Mouse (Mus musculus): Measurements from ENCODE around the gene Pard3b. TPM values are rescaled to one million over a fixed set of nuclear protein-coding genes. Genes with fewer than 3 reads are reported as not detected.

Gene Pard3b
- total and polyA plus RNA-seq, 2 experiments, result 0.50 to 3.0 TPM

GRCm38 (mm10) chr1:62278586-62278985 lies 640.0 kb downstream of the Pard3b start:
- Histone ChIP-seq H3K27ac (replicated peaks; ENCODE audit: insufficient read depth, low read depth, low read length) (no peak overlapping the region), H3K4me3 (ENCODE audit: insufficient read depth, low read depth, low read length) (no peak overlapping the region), H3K79me2 (ENCODE audit: control insufficient read depth, insufficient read depth, low read length) (no peaks in the 10 kb centered on the region), H3K4me1 (ENCODE audit: control insufficient read depth, insufficient read depth, low read length) (no peaks in the 10 kb centered on the region), H3K9ac (ENCODE audit: low read depth, low read length) (no peak overlapping the region), H3K27me3 (ENCODE audit: control insufficient read depth, insufficient read depth, low read length) (no peaks in the 10 kb centered on the region), H3K36me3 (ENCODE audit: control insufficient read depth, insufficient read depth, low read length) (no peaks in the 10 kb centered on the region)
- WGBS, result 86% methylated on average over 1 of the region's 1 CpGs
- no peak for DNase-seq (ENCODE audit: extremely low read depth, low read depth, low spot score)
- TF ChIP-seq POLR2A (IDR thresholded peaks at IDR 0.05; ENCODE audit: extremely low read depth, insufficient read depth, low read length) (no peak), CTCF (IDR thresholded peaks at IDR 0.05; ENCODE audit: low read depth, low read length) (no peak)

GRCm38 (mm10) chr1:62280586-62280985 lies 642.0 kb downstream of the Pard3b start:
- H3K79me2 ChIP-seq (ENCODE audit: control insufficient read depth, insufficient read depth, low read length), result no peaks in the 10 kb centered on the region
- no peaks in the 10 kb centered on the region for H3K4me1 ChIP-seq (ENCODE audit: control insufficient read depth, insufficient read depth, low read length)
- no peak for TF ChIP-seq POLR2A (IDR thresholded peaks at IDR 0.05; ENCODE audit: extremely low read depth, insufficient read depth, low read length)
- TF ChIP-seq CTCF (IDR thresholded peaks at IDR 0.05; ENCODE audit: low read depth, low read length), result no peak
- no peaks in the 10 kb centered on the region for H3K27me3 ChIP-seq (ENCODE audit: control insufficient read depth, insufficient read depth, low read length)
- no peak overlapping the region for H3K9ac ChIP-seq (ENCODE audit: low read depth, low read length)
- no peaks in the 10 kb centered on the region for H3K36me3 ChIP-seq (ENCODE audit: control insufficient read depth, insufficient read depth, low read length)
- H3K4me3 ChIP-seq (ENCODE audit: insufficient read depth, low read depth, low read length), result no peak overlapping the region
- DNase-seq (ENCODE audit: extremely low read depth, low read depth, low spot score), result no peak
- no peak overlapping the region for H3K27ac ChIP-seq (replicated peaks; ENCODE audit: insufficient read depth, low read depth, low read length)

GRCm38 (mm10) chr1:62282835-62283234 lies 644.2 kb downstream of the Pard3b start:
- Histone ChIP-seq H3K9ac (ENCODE audit: low read depth, low read length) (no peak overlapping the region), H3K4me3 (ENCODE audit: insufficient read depth, low read depth, low read length) (no peak overlapping the region), H3K36me3 (ENCODE audit: control insufficient read depth, insufficient read depth, low read length) (no peaks in the 10 kb centered on the region), H3K79me2 (ENCODE audit: control insufficient read depth, insufficient read depth, low read length) (no peaks in the 10 kb centered on the region), H3K4me1 (ENCODE audit: control insufficient read depth, insufficient read depth, low read length) (no peaks in the 10 kb centered on the region), H3K27ac (replicated peaks; ENCODE audit: insufficient read depth, low read depth, low read length) (no peak overlapping the region), H3K27me3 (ENCODE audit: control insufficient read depth, insufficient read depth, low read length) (no peaks in the 10 kb centered on the region)
- WGBS, result 77% methylated on average over 6 of the region's 6 CpGs
- DNase-seq (ENCODE audit: extremely low read depth, low read depth, low spot score), result no peak
- no peak for TF ChIP-seq CTCF (IDR thresholded peaks at IDR 0.05; ENCODE audit: low read depth, low read length)

- 93% methylated on average over 2 of the region's 2 CpGs for WGBS
- Histone ChIP-seq H3K9ac (ENCODE audit: low read depth, low read length) (no peak overlapping the region), H3K36me3 (ENCODE audit: control insufficient read depth, insufficient read depth, low read length) (no peaks in the 10 kb centered on the region), H3K4me3 (ENCODE audit: insufficient read depth, low read depth, low read length) (no peak overlapping the region), H3K27me3 (ENCODE audit: control insufficient read depth, insufficient read depth, low read length) (no peaks in the 10 kb centered on the region), H3K27ac (replicated peaks; ENCODE audit: insufficient read depth, low read depth, low read length) (no peak overlapping the region), H3K79me2 (ENCODE audit: control insufficient read depth, insufficient read depth, low read length) (no peaks in the 10 kb centered on the region), H3K4me1 (ENCODE audit: control insufficient read depth, insufficient read depth, low read length) (no peaks in the 10 kb centered on the region)
- peak; percentile 2 for DNase-seq (ENCODE audit: extremely low read depth, low read depth, low spot score)
- TF ChIP-seq CTCF (IDR thresholded peaks at IDR 0.05; ENCODE audit: low read depth, low read length) (no peak), POLR2A (IDR thresholded peaks at IDR 0.05; ENCODE audit: extremely low read depth, insufficient read depth, low read length) (no peak)
Observed at GRCm38 (mm10) chr1:62283624-62284023, 645.0 kb downstream of the Pard3b start.

- Histone ChIP-seq H3K36me3 (ENCODE audit: control insufficient read depth, insufficient read depth, low read length) (no peaks in the 10 kb centered on the region), H3K79me2 (ENCODE audit: control insufficient read depth, insufficient read depth, low read length) (no peaks in the 10 kb centered on the region), H3K4me3 (ENCODE audit: insufficient read depth, low read depth, low read length) (no peak overlapping the region), H3K27ac (replicated peaks; ENCODE audit: insufficient read depth, low read depth, low read length) (no peak overlapping the region), H3K4me1 (ENCODE audit: control insufficient read depth, insufficient read depth, low read length) (no peaks in the 10 kb centered on the region), H3K9ac (ENCODE audit: low read depth, low read length) (no peak overlapping the region), H3K27me3 (ENCODE audit: control insufficient read depth, insufficient read depth, low read length) (no peaks in the 10 kb centered on the region)
- no peak for DNase-seq (ENCODE audit: extremely low read depth, low read depth, low spot score)
- no peak for TF ChIP-seq CTCF (IDR thresholded peaks at IDR 0.05; ENCODE audit: low read depth, low read length)
- TF ChIP-seq POLR2A (IDR thresholded peaks at IDR 0.05; ENCODE audit: extremely low read depth, insufficient read depth, low read length), result no peak
- WGBS, result 89% methylated on average over 6 of the region's 6 CpGs
Observed at GRCm38 (mm10) chr1:62309376-62309775, 670.8 kb downstream of the Pard3b start.

GRCm38 (mm10) chr1:62325237-62325636 lies 686.6 kb downstream of the Pard3b start:
- no peaks in the 10 kb centered on the region for H3K36me3 ChIP-seq (ENCODE audit: control insufficient read depth, insufficient read depth, low read length)
- H3K79me2 ChIP-seq (ENCODE audit: control insufficient read depth, insufficient read depth, low read length), result no peaks in the 10 kb centered on the region
- 91% methylated on average over 5 of the region's 5 CpGs for WGBS
- no peak for DNase-seq (ENCODE audit: extremely low read depth, low read depth, low spot score)
- H3K27ac ChIP-seq (replicated peaks; ENCODE audit: insufficient read depth, low read depth, low read length), result no peak overlapping the region
- H3K4me3 ChIP-seq (ENCODE audit: insufficient read depth, low read depth, low read length), result no peak overlapping the region
- no peaks in the 10 kb centered on the region; the same call in 1 of the 2 replicates for H3K4me1 ChIP-seq (ENCODE audit: control insufficient read depth, insufficient read depth, low read length)
- H3K27me3 ChIP-seq (ENCODE audit: control insufficient read depth, insufficient read depth, low read length), result no peaks in the 10 kb centered on the region
- H3K9ac ChIP-seq (ENCODE audit: low read depth, low read length), result no peak overlapping the region
- TF ChIP-seq CTCF (IDR thresholded peaks at IDR 0.05; ENCODE audit: low read depth, low read length) (no peak), POLR2A (IDR thresholded peaks at IDR 0.05; ENCODE audit: extremely low read depth, insufficient read depth, low read length) (no peak)

Measured in liver, adult 2 months (tissue).